Mouse (Mus musculus) thymus, postnatal 0 days (tissue): Measurements from ENCODE around the gene Nmt1. TPM values are rescaled to one million over a fixed set of nuclear protein-coding genes. Genes with fewer than 3 reads are reported as not detected.

ENCODE experiments used
- DNase-seq: peaks from one replicate; pipeline ENCODE4 v3.0.0-alpha.2; 2015; ENCODE audit warnings: low spot score
- polyA plus RNA-seq: library from polyadenylated mRNA; unstranded; fragments of >200 nt; fragmentation: Nextera tagmentation; extraction: Ambion mirVana; gene quantifications from 2 replicates; pipeline ENCODE4 v1.2.1, GENCODE M21; 2015

Gene Nmt1
- polyA plus RNA-seq, 1 experiment from 2014 or later = 81.6 TPM

DNA sequence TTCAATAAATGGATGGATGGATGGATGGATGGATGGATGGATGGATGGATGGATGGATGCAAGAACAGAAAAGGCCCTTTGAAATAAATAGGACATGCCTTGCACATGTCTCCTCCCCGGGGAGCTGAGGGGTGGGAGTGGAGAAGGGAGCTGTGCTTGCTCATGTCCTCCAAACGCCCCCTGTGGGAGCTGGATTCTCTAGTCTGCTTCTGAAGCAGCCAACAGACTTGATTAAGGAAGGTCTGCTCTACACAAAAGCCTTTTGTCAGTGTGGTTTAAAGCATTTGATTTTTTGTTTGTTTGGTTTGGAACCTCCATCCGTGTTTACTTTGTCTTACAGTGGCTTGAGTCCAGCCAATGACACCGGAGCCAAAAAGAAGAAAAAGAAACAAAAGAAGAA lies 14.8 kb downstream of the Nmt1 start:
- no peak for DNase-seq

- DNase-seq = no peak
These were observed 16.0 kb downstream of the Nmt1 start for GRCm38 (mm10) chr11:103043982-103044381.

- DNase-seq = no peak
These were observed 18.3 kb downstream of the Nmt1 start for GRCm38 (mm10) chr11:103046286-103046685.

DNA sequence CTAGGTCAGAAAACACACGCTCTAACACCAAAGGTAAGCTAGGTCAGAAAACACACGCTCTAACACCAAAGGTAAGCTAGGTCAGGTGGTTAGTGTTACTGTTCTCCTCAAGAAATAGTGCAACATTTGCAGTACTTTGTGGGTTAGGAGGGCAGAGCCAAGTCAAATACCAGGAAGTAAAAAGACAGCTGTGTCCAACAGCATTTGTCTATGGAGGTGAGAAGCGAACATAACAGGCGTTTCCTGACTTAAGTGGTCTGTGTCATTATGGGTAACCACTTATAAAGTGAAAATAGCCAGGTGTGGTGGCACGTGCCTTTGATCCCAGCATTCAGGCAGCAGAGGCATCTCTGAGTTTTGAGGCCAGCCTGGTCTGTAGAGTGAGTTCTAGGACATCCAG lies 21.6 kb downstream of the Nmt1 start:
- no peak for DNase-seq

- DNase-seq = no peak
These were observed 22.2 kb downstream of the Nmt1 start for GRCm38 (mm10) chr11:103050153-103050552.

- no peak for DNase-seq
These were observed 23.3 kb downstream of the Nmt1 start for GRCm38 (mm10) chr11:103051249-103051691.

DNA sequence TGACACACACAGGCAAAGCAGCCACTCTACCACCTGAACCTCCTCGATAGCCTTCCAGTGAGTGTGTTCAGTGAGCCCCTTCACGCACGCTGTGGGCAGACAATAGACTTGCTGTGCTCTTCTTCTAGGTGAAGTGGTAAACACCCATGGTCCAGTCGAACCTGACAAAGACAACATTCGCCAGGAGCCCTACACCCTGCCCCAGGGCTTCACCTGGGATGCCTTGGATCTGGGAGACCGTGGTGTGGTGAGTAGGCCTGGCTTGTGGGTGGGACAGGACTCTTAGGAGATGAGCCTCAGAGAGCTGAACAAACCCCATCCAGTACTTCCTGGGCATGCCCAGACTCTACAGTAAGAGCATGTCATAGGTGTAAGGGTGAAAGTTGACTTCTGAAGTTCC lies 24.1 kb downstream of the Nmt1 start:
- DNase-seq = no peak

- DNase-seq = no peak
These were observed 25.4 kb downstream of the Nmt1 start for GRCm38 (mm10) chr11:103053191-103054076.

- peak; percentile 83 for DNase-seq
These were observed 26.8 kb downstream of the Nmt1 start for GRCm38 (mm10) chr11:103054798-103055197.

DNA sequence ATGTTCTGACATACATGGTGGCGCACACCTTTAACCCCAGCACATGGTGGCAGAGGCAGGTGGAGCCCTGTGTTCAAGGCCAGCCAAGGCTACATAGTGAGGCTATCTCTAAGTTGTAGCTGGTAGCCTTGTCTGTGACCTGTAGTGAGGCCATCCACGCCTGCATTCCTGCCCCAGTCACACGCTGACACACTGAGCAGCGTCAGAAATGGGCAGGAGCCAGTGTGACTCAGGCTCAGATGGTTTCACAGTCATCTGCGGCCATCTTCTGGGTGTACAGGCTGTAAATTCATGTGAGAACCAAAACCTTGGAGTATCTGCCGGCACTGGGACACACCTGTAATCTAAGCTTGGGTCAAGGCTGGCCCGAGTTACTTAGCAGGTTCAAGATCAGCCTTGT lies 28.6 kb downstream of the Nmt1 start:
- DNase-seq = no peak

DNA sequence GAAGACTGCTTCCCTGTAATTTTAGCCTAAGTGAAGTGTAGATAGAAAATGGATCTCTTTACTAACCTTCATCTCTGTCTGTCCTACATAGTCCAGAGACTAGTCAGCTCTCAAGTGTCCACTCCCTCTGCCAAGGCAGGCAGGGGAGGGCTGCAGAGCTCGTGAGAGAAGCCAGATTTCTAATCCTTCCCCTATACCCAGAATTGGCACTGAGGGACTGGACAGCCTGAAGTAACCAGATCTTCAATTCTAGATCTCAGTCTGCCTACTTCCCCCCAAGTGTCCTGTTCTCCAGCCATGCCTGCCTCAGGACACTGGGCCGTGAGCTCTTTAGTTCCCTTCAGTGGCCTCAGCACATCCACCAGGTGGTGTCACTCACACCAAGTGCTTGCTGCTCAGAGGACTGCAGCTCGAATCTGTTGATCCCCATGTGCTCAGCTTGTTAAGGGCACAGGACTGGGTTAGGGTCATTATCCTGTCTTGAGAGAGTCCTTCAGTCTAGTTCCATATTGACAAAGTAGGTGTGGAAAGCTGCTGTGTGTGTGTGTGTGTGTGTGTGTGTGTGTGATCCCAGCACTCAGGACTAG lies 30.6 kb downstream of the Nmt1 start:
- DNase-seq = no peak

DNA sequence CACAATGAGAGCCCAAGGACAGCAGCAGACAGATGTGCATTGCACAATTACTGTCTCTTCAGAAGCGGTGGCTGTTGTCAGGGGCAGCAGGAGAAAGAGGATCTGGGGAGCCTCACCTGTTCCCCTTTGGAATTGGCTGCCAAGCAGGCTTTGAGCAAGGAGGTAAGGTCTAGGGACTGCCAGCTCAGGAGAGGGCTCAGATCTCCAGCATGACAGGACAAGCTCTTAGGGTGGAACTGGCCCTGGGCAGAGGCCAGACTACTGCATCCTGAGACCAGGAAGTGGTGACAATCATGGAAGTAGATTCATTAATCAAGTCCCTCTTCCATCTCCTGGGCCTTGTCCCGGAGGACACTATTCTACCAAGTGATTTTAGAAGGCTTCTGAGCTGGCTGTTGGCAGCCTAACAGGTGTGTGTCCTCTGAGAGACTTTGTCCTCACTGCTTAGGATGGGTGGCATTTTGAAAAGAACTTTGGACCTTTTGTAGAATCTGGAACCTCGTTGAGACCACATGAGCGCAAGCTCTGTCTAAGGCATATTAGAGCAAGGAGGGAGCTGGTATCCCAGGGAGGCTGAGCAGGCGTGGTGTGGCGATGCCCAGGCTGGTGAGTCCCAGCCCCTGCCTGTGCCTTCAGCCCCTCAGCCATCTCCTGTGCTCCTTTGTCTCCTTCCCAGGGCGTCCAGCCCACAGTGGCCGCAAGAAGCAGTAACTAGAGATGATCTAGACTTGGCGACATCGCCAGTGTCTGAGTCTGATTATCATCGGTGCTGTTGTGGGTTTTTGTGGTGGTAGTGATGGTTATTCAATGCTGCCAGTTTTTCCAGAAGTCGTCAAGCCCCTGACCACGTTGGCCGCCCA lies 38.4 kb downstream of the Nmt1 start:
- no peak for DNase-seq

- DNase-seq = no peak
These were observed 39.0 kb downstream of the Nmt1 start for GRCm38 (mm10) chr11:103067051-103067361.

- DNase-seq = no peak
These were observed 39.5 kb downstream of the Nmt1 start for GRCm38 (mm10) chr11:103067457-103068001.

DNA sequence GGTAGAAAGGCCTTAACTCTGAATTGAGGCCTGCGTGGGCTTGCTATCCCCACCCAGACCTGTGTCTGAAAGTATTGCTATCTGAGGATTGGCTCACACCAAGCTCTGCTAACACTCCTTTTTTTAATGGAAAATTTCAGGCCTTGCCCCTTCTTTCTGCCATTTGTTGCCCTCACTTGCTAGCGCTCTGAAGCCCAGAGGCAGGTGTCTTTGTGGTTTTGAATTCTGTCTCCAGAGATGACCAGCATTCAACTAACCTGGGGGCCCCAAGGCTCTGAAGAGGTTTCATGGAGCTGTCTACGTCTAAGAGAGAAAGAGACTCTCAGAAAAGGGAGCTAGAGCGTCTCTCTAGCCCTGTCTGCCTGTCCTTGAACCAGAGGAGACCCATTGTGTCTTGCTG lies 40.3 kb downstream of the Nmt1 start:
- DNase-seq = no peak

DNA sequence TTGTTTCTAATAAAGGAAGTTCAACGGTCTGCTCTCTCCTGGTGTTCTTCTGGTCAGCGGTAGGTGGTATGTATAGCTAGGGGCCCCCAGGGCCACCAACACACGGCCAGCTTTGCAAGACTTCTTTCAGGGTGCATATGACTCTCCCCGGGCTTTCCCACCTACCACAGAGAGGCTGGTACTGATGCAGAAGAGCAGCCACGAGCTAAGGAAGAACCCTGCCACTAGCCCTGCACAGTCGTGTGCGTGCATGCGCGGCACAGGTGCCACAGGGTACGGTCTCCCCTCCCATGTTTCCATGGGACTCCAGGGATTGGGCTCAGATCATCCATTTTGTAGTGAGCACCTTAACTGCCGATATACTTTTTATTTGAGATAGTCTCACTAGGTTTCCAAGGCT lies 40.9 kb downstream of the Nmt1 start:
- no peak for DNase-seq

- DNase-seq = no peak
These were observed 41.7 kb downstream of the Nmt1 start for GRCm38 (mm10) chr11:103069731-103070130.

DNA sequence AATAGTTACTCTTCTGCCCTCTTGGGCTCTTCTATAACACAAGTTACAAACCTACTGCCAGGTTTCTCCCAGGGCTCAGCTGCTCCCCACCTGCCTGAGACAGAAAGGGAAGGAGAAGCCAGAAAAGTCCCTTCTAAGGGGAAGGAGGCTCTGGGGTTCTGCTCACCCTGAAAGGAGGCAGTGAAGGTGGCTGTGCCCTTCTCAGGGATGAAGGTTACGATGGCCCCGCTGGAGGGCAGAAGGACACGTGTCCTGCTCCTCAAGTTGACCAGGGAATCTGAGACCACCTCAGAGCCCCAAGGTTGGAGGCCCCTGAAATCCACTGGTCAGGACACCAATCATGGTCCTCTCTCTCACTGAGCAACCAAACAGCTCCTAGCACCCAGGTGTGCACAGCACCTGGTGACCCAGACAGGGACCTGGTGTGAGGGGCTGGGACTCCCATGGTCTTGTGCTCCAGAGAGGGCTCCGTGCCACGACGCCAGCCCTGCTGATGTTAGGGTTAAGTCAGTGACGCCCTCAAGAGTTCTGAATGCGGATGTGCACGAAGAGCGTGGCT lies 42.4 kb downstream of the Nmt1 start:
- DNase-seq = no peak

- no peak for DNase-seq
These were observed 45.7 kb downstream of the Nmt1 start for GRCm38 (mm10) chr11:103073671-103074070.

DNA sequence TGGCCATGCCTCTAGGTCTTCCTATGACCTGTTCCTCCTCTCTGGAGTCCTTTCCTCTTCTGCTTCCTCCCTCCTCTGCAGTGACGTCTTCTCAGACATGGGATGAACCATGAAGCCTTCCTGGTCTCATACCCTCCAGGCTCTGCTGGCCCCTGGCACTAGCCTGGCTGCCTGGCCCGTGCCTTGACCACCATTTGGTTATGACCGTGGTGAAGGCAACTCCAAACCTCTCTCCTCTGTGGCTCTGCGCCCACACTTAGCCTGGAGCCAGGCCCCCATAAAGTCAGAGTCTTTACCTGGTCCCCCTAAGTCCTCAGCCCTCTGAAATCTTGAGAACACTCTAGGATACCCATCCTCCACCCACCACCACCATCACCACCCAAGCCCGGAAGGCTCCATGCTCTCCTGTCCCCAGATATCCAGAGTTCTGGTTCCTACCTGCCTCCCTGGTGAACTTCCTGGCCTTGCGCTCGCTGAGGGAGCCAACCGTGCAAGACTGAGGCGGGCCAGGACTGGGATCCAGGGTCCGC lies 46.2 kb downstream of the Nmt1 start:
- no peak for DNase-seq

DNA sequence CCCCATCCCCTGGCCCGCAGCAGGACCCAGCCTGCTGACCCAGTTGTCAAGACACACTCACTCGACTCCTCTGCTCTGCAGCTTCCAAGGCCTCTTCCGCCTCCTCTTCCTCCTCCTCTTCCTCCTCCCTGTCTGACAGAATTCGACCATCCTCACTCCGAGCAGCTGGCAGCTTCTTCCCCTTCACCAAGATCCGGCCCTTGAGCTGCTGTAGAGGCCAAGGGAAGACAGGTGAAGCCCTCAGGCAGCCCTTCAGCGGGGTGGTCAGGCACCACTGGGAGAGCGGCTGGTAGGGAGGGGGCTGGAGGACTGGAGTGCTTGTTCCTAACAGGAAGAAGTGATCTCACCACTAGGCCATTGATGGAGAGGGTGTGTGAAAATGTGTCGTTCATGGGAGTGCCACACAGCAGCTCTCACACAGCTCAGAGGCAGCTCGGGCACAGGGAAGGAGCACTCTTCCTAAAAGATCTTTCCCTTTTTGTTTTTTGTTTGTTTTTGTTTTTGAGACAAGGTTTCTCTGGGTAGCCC lies 46.9 kb downstream of the Nmt1 start:
- DNase-seq = no peak
